Mouse (Mus musculus) erythroblast, embryonic 14.5 days (primary cell): ENCODE results near the gene Hadh. TPM values are rescaled to one million over a fixed set of nuclear protein-coding genes. Genes with fewer than 3 reads are reported as not detected.

Experiments
- H3K27me3 ChIP-seq: 2 replicates; pipeline ENCODE4 v1.6.1; 2012; ENCODE audit warnings: inconsistent platforms; ENCODE audit not compliant: control insufficient read depth
- H3K36me3 ChIP-seq: 2 replicates; pipeline ENCODE4 v1.6.1; 2012; ENCODE audit warnings: mild to moderate bottlenecking, inconsistent platforms; ENCODE audit not compliant: control insufficient read depth
- H3K4me1 ChIP-seq: 2 replicates; pipeline ENCODE4 v1.6.1; 2012; ENCODE audit warnings: inconsistent platforms; ENCODE audit not compliant: control insufficient read depth
- H3K4me3 ChIP-seq: replicated peaks from 2 replicates; pipeline ENCODE3; 2012; ENCODE audit warnings: moderate library complexity, mild to moderate bottlenecking, inconsistent platforms
- H3K9me3 ChIP-seq: 2 replicates; pipeline ENCODE4 v1.6.1; 2012; ENCODE audit warnings: low read length, inconsistent platforms, mixed read lengths; ENCODE audit not compliant: control insufficient read depth
- GATA1 ChIP-seq: IDR thresholded peaks from 2 replicates; pipeline ENCODE4 v1.6.1; 2012; ENCODE audit warnings: low read length, inconsistent platforms, mixed read lengths
- TAL1 ChIP-seq: IDR thresholded peaks from 3 replicates; pipeline ENCODE4 v1.6.1; 2012; ENCODE audit warnings: low read length, inconsistent platforms, mixed read lengths
- polyA plus RNA-seq: library from polyadenylated mRNA; stranded (reverse); fragments of >175 nt; gene quantifications from 2 replicates; pipeline ENCODE4 v1.2.3, GENCODE M21; 2012

Hadh gene
- polyA plus RNA-seq, 1 experiment = 0.42 TPM

- Histone ChIP-seq H3K9me3 (no peaks in the 10 kb centered on the region), H3K27me3 (no peaks in the 10 kb centered on the region), H3K4me3 (no peak overlapping the region), H3K36me3 (peaks cover 4% of the 10 kb centered on the region), H3K4me1 (no peaks in the 10 kb centered on the region)
- TF ChIP-seq TAL1 = no peak
- TF ChIP-seq GATA1 = no peak
Measured at GRCm38 (mm10) chr3:131247447-131247846, 24.5 kb downstream of the Hadh start.

- no peak for TF ChIP-seq TAL1
- no peak for TF ChIP-seq GATA1
- Histone ChIP-seq H3K4me1 (no peaks in the 10 kb centered on the region), H3K36me3 (peaks cover 4% of the 10 kb centered on the region), H3K4me3 (no peak overlapping the region), H3K9me3 (no peaks in the 10 kb centered on the region), H3K27me3 (no peaks in the 10 kb centered on the region)
Measured at GRCm38 (mm10) chr3:131246579-131247046, 25.3 kb downstream of the Hadh start.

GRCm38 (mm10) chr3:131245766-131246578 lies 25.9 kb downstream of the Hadh start:
- TF ChIP-seq TAL1 = no peak
- TF ChIP-seq GATA1 = no peak
- Histone ChIP-seq H3K4me1 (no peaks in the 10 kb centered on the region), H3K36me3 (peaks cover 7% of the 10 kb centered on the region), H3K9me3 (no peaks in the 10 kb centered on the region), H3K4me3 (no peak overlapping the region), H3K27me3 (no peaks in the 10 kb centered on the region)

GRCm38 (mm10) chr3:131237785-131238633 lies 33.9 kb downstream of the Hadh start:
- Histone ChIP-seq H3K9me3 (no peaks in the 10 kb centered on the region), H3K27me3 (no peaks in the 10 kb centered on the region), H3K36me3 (peaks cover 13% of the 10 kb centered on the region; the same call in 1 of the 2 replicates), H3K4me1 (no peaks in the 10 kb centered on the region), H3K4me3 (no peak overlapping the region)
- no peak for TF ChIP-seq TAL1
- TF ChIP-seq GATA1 = no peak

- Histone ChIP-seq H3K4me1 (no peaks in the 10 kb centered on the region), H3K27me3 (no peaks in the 10 kb centered on the region), H3K9me3 (no peaks in the 10 kb centered on the region), H3K4me3 (no peak overlapping the region), H3K36me3 (peaks cover 15% of the 10 kb centered on the region; the same call in 1 of the 2 replicates)
- no peak for TF ChIP-seq GATA1
- no peak for TF ChIP-seq TAL1
Measured at GRCm38 (mm10) chr3:131237061-131237460, 34.8 kb downstream of the Hadh start.

GRCm38 (mm10) chr3:131228083-131228482 lies 43.8 kb downstream of the Hadh start:
- no peaks in the 10 kb centered on the region for H3K4me1 ChIP-seq
- no peak for TF ChIP-seq TAL1
- TF ChIP-seq GATA1 = no peak

GRCm38 (mm10) chr3:131218636-131219390 lies 53.1 kb downstream of the Hadh start:
- H3K4me3 ChIP-seq = no peak overlapping the region
- TF ChIP-seq GATA1 = no peak
- no peak for TF ChIP-seq TAL1

More at GRCm38 (mm10) chr3:131228083-131228482, 43.8 kb downstream of the Hadh start:
- H3K27me3 ChIP-seq = no peaks in the 10 kb centered on the region
- H3K36me3 ChIP-seq = peaks cover 3% of the 10 kb centered on the region; the same call in 1 of the 2 replicates
- H3K4me3 ChIP-seq = no peak overlapping the region
- no peaks in the 10 kb centered on the region for H3K9me3 ChIP-seq

GRCm38 (mm10) chr3:131214841-131215240 lies 57.1 kb downstream of the Hadh start:
- H3K9me3 ChIP-seq = no peaks in the 10 kb centered on the region
- TF ChIP-seq GATA1 = no peak
- no peak for TF ChIP-seq TAL1
- no peak overlapping the region for H3K4me3 ChIP-seq
- H3K36me3 ChIP-seq = no peaks in the 10 kb centered on the region
- H3K27me3 ChIP-seq = no peaks in the 10 kb centered on the region
- H3K4me1 ChIP-seq = no peaks in the 10 kb centered on the region

More at GRCm38 (mm10) chr3:131218636-131219390, 53.1 kb downstream of the Hadh start:
- no peaks in the 10 kb centered on the region for H3K9me3 ChIP-seq
- H3K36me3 ChIP-seq = no peaks in the 10 kb centered on the region
- H3K27me3 ChIP-seq = no peaks in the 10 kb centered on the region
- no peaks in the 10 kb centered on the region for H3K4me1 ChIP-seq
